Mouse (Mus musculus) hindbrain, embryonic 13.5 days (tissue): ENCODE results near the gene Apoc2. TPM values are rescaled to one million over a fixed set of nuclear protein-coding genes. Genes with fewer than 3 reads are reported as not detected.
"Not testable (repeated sequence)": the region's sequence is repeated elsewhere in the genome, so short reads cannot be mapped to it uniquely, and the experiment has no call there.

Experiments
- ATAC-seq: fragments of 200-750 bp; cut with Nextera tagmentation; 2 replicates; pipeline ENCODE4 v1.8.0; 2017; ENCODE audit warnings: moderate TSS enrichment; ENCODE audit not compliant: low FRiP score
- H3K27ac ChIP-seq: fragments of 300-500 bp; sonication (generic); 2 replicates; pipeline ENCODE4 v1.5.1; 2015; ENCODE audit warnings: inconsistent platforms, mild to moderate bottlenecking, moderate library complexity
- H3K27me3 ChIP-seq: fragments of 300-500 bp; sonication (generic); 2 replicates; pipeline ENCODE4 v1.6.1; 2015; ENCODE audit warnings: mild to moderate bottlenecking, inconsistent platforms
- H3K36me3 ChIP-seq: fragments of 300-500 bp; sonication (generic); 2 replicates; pipeline ENCODE4 v1.6.1; 2015; ENCODE audit warnings: mild to moderate bottlenecking, inconsistent platforms
- H3K4me1 ChIP-seq: fragments of 300-500 bp; sonication (generic); replicated peaks from 2 replicates; pipeline ENCODE4 v1.6.1; 2015; ENCODE audit warnings: inconsistent platforms
- H3K4me2 ChIP-seq: fragments of 300-500 bp; sonication (generic); 2 replicates; pipeline ENCODE4 v1.6.1; 2015; ENCODE audit warnings: inconsistent platforms, mild to moderate bottlenecking, moderate library complexity
- H3K4me3 ChIP-seq: fragments of 300-500 bp; sonication (generic); 2 replicates; pipeline ENCODE4 v1.5.1; 2015; ENCODE audit warnings: mild to moderate bottlenecking, inconsistent platforms
- H3K9ac ChIP-seq: fragments of 300-500 bp; sonication (generic); 2 replicates; pipeline ENCODE4 v1.6.1; 2015; ENCODE audit warnings: mild to moderate bottlenecking, inconsistent platforms
- H3K9me3 ChIP-seq: fragments of 300-500 bp; sonication (generic); 2 replicates; pipeline ENCODE4 v1.6.1; 2016; ENCODE audit warnings: inconsistent platforms
- WGBS: fragments of 180-500 bp; shearing (Covaris S2); methylation state at CpG from one replicate; pipeline ENCODE4 v1.1.7; 2015; 5-methylcytosine and 5-hydroxymethylcytosine counted together
- polyA plus RNA-seq: library from polyadenylated mRNA; unstranded; fragments of >200 nt; fragmentation: Nextera tagmentation; extraction: Ambion mirVana; gene quantifications from 2 replicates; pipeline ENCODE4 v1.2.1, GENCODE M21; 2015

Apoc2 gene
- polyA plus RNA-seq, 1 experiment from 2014 or later = not detected

- H3K9me3 ChIP-seq, H3K4me2 ChIP-seq, ATAC-seq, H3K36me3 ChIP-seq, H3K27me3 ChIP-seq, H3K9ac ChIP-seq, H3K27ac ChIP-seq, H3K4me1 ChIP-seq, H3K4me3 ChIP-seq: not testable (repeated sequence)
- 73% methylated on average over 8 of the region's 8 CpGs for WGBS
These were observed 9.3 kb upstream of the Apoc2 start for GRCm38 (mm10) chr7:19686927-19687583.

- Histone ChIP-seq H3K27ac (no peak overlapping the region), H3K4me3 (no peak overlapping the region), H3K4me1 (no peaks in the 10 kb centered on the region), H3K27me3 (no peaks in the 10 kb centered on the region), H3K4me2 (no peak overlapping the region), H3K9ac (no peak overlapping the region), H3K9me3 (no peaks in the 10 kb centered on the region), H3K36me3 (no peaks in the 10 kb centered on the region)
- no peak for ATAC-seq
- WGBS = 86% methylated on average over 6 of the region's 6 CpGs
These were observed 8.8 kb upstream of the Apoc2 start for GRCm38 (mm10) chr7:19686521-19686920.

DNA sequence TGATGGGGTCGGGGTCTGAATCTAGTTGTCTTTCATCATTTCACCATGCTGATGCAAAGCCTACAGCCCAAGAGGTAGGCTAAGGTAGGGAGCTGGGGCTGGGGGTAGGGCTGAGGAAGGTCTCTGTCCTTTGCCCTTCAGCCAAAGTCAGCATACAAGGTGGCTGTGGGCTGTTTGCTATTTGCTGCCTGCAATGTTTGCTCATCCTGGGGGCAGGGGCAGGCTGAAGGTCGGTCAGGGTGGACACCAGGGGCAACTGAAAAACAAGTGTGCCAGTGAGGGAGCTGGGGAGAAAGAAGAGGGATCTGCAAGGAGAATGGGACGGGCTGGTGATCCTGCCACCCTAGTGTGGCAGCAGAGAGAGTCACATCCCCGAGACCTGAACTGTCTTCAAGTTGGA, 7.6 kb upstream of the Apoc2 start:
- H3K27me3 ChIP-seq = no peaks in the 10 kb centered on the region
- H3K36me3 ChIP-seq = no peaks in the 10 kb centered on the region
- H3K4me1 ChIP-seq = no peaks in the 10 kb centered on the region
- no peak overlapping the region for H3K27ac ChIP-seq
- no peak overlapping the region for H3K4me3 ChIP-seq
- H3K9me3 ChIP-seq = no peaks in the 10 kb centered on the region
- ATAC-seq = no peak
- WGBS = 68% methylated on average over 4 of the region's 4 CpGs
- H3K9ac ChIP-seq = no peak overlapping the region
- no peak overlapping the region for H3K4me2 ChIP-seq

GRCm38 (mm10) chr7:19683771-19684201, 6.0 kb upstream of the Apoc2 start:
- Histone ChIP-seq H3K9ac (no peak overlapping the region), H3K4me1 (no peaks in the 10 kb centered on the region), H3K36me3 (no peaks in the 10 kb centered on the region), H3K27me3 (no peaks in the 10 kb centered on the region), H3K27ac (no peak overlapping the region), H3K4me3 (no peak overlapping the region), H3K4me2 (no peak overlapping the region), H3K9me3 (no peaks in the 10 kb centered on the region)
- WGBS = 91% methylated on average over 6 of the region's 6 CpGs
- no peak for ATAC-seq

- Histone ChIP-seq H3K4me3 (no peak overlapping the region), H3K4me1 (no peaks in the 10 kb centered on the region), H3K4me2 (no peak overlapping the region), H3K9me3 (no peaks in the 10 kb centered on the region), H3K9ac (no peak overlapping the region), H3K27me3 (no peaks in the 10 kb centered on the region), H3K27ac (no peak overlapping the region), H3K36me3 (no peaks in the 10 kb centered on the region)
- 92% methylated on average over 3 of the region's 3 CpGs for WGBS
- no peak for ATAC-seq
These were observed 5.2 kb upstream of the Apoc2 start for GRCm38 (mm10) chr7:19682979-19683378.

- no peaks in the 10 kb centered on the region for H3K4me1 ChIP-seq
- WGBS = 67% methylated on average over 8 of the region's 8 CpGs
- H3K27ac ChIP-seq = no peak within 1 kb of the TSS
- ATAC-seq = no peak
- H3K36me3 ChIP-seq = no peaks in the 10 kb centered on the region
- H3K9ac ChIP-seq = no peak within 1 kb of the TSS
- no peaks in the 10 kb centered on the region for H3K27me3 ChIP-seq
- no peak within 1 kb of the TSS for H3K4me2 ChIP-seq
- H3K9me3 ChIP-seq = no peaks in the 10 kb centered on the region
- H3K4me3 ChIP-seq = no peak within 1 kb of the TSS
These were observed 3.5 kb upstream of the Apoc2 start, which contains the start of the genes Gm44805 and Apoc4 for GRCm38 (mm10) chr7:19681202-19681694. Gene Gm44805 (minus strand): TSS chr7:19681423. Gene Apoc4 (minus strand): TSS chr7:19681479.

DNA sequence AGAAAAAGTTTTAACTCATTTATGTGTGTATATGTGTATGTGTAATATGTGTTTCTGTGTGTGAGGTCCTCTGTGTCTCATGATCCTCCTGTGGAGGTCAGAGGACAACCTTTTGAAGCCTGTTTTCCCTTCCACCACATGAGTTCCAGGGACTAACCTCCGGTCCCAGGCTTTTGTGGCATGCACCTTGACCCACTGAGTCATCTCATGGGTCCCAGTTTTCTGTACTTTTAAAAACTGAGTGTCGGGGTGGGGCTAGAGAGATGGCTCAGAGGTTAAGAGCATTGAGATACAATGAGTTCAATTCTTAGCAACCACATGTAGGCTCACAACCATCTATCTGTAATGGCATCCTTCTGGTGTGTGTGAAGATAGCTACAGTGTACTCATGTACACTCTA, 3.0 kb upstream of the Apoc2 start:
- Histone ChIP-seq H3K27ac (no peak overlapping the region), H3K36me3 (no peaks in the 10 kb centered on the region), H3K4me1 (no peaks in the 10 kb centered on the region), H3K4me2 (no peak overlapping the region), H3K27me3 (no peaks in the 10 kb centered on the region), H3K9me3 (no peaks in the 10 kb centered on the region), H3K9ac (no peak overlapping the region), H3K4me3 (no peak overlapping the region)
- ATAC-seq = no peak
- 87% methylated on average over 2 of the region's 2 CpGs for WGBS

GRCm38 (mm10) chr7:19678901-19679300, 1.2 kb upstream of the Apoc2 start:
- Histone ChIP-seq H3K4me1 (no peaks in the 10 kb centered on the region), H3K27me3 (no peaks in the 10 kb centered on the region), H3K4me3 (no peak overlapping the region), H3K36me3 (no peaks in the 10 kb centered on the region), H3K9ac (no peak overlapping the region), H3K9me3 (no peaks in the 10 kb centered on the region), H3K4me2 (no peak overlapping the region), H3K27ac (no peak overlapping the region)
- ATAC-seq = no peak
- 88% methylated on average over 3 of the region's 3 CpGs for WGBS

DNA sequence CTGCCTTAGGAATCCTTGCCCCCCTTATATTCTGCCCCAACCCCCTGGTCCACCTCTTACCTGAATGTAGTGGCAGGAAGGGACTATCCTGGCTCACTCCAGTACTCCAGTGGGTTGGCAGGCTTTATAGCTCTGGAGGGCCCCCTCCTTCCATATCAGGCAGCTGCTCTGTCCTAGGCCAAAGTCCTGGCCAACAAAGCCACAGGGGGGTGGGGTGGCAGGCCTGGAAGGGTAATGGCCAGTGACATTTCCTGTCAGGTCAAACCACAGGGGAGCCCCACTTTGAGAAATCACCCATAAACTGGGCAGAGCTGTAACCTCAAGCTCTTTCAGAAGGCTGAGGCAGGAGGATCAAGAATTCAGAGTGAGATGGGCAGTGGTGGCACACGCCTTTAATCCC, 1.1 kb downstream of the Apoc2 start:
- Histone ChIP-seq H3K4me3 (no peak overlapping the region), H3K36me3 (no peaks in the 10 kb centered on the region), H3K27me3 (no peaks in the 10 kb centered on the region), H3K9ac (no peak overlapping the region), H3K4me1 (no peaks in the 10 kb centered on the region), H3K27ac (no peak overlapping the region), H3K4me2 (no peak overlapping the region), H3K9me3 (no peaks in the 10 kb centered on the region)
- 87% methylated on average over 1 of the region's 1 CpGs for WGBS
- ATAC-seq = no peak

GRCm38 (mm10) chr7:19675824-19676223, 1.9 kb downstream of the Apoc2 start:
- Histone ChIP-seq H3K4me3 (no peak overlapping the region), H3K9ac (no peak overlapping the region), H3K27ac (no peak overlapping the region), H3K36me3 (no peaks in the 10 kb centered on the region), H3K4me1 (no peaks in the 10 kb centered on the region), H3K9me3 (no peaks in the 10 kb centered on the region), H3K4me2 (no peak overlapping the region), H3K27me3 (no peaks in the 10 kb centered on the region)
- 88% methylated on average over 10 of the region's 10 CpGs for WGBS
- ATAC-seq = no peak

DNA sequence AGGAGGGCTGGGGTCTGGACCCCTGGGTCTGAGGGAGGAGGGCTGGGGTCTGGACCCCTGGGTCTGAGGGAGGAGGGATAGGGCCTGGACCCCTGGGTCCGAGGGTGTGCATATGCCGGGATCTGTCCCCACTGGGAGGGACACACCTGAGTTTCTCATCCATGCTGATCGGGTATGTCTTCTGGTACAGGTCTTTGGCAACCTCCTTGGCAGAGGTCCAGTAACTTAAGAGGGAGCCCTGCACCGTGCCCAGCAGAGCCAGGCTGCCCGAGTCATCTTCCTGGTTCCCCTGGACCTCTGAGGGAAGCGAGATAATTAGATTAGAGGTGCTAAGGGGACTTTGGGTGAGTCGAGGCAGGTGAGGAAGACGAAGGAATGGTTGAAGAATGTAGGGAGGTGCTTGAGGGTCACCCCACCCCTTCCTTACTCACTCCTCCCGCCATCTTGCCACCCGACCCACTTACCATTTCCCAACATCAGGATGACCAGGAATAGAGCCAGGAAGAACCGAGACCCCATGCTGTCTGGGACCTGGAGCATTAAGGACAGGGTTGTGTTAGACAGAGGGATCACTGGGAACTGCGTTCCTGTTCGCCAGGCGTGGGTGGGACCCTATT, 4.5 kb downstream of the Apoc2 start:
- no peak overlapping the region for H3K4me3 ChIP-seq
- H3K4me2 ChIP-seq = no peak overlapping the region
- no peaks in the 10 kb centered on the region for H3K27me3 ChIP-seq
- H3K27ac ChIP-seq = no peak overlapping the region
- H3K36me3 ChIP-seq = no peaks in the 10 kb centered on the region
- H3K9me3 ChIP-seq = no peaks in the 10 kb centered on the region
- no peak for ATAC-seq
- H3K9ac ChIP-seq = no peak overlapping the region
- H3K4me1 ChIP-seq = peaks cover 6% of the 10 kb centered on the region; the same call in 1 of the 2 replicates
- WGBS = 70% methylated on average over 14 of the region's 14 CpGs

- ATAC-seq = no peak
- no peak overlapping the region for H3K27ac ChIP-seq
- WGBS = 67% methylated on average over 10 of the region's 10 CpGs
These were observed 6.2 kb downstream of the Apoc2 start for GRCm38 (mm10) chr7:19671511-19671910.

More at GRCm38 (mm10) chr7:19671511-19671910, 6.2 kb downstream of the Apoc2 start:
- Histone ChIP-seq H3K27me3 (no peaks in the 10 kb centered on the region), H3K4me2 (no peak overlapping the region), H3K9me3 (no peaks in the 10 kb centered on the region), H3K9ac (no peak overlapping the region), H3K4me3 (no peak overlapping the region), H3K4me1 (peaks cover 6% of the 10 kb centered on the region; the same call in 1 of the 2 replicates), H3K36me3 (no peaks in the 10 kb centered on the region)
